Mouse (Mus musculus) G1E (cell line): ENCODE results near the gene Tmprss4.

ENCODE experiments used
- CTCF ChIP-seq: IDR thresholded peaks from 2 replicates; pipeline ENCODE4 v1.5.1; 2012; ENCODE audit warnings: low read depth, low read length, inconsistent platforms, mixed read lengths
- GATA1 ChIP-seq: IDR thresholded peaks from 2 replicates; pipeline ENCODE4 v1.6.1; 2012; ENCODE audit warnings: borderline replicate concordance, low read length, inconsistent platforms, mixed read lengths
- GATA2 ChIP-seq: IDR thresholded peaks from 2 replicates; pipeline ENCODE4 v1.6.1; 2012; ENCODE audit warnings: low read depth, low read length, inconsistent platforms, borderline replicate concordance
- POLR2AphosphoS5 ChIP-seq: IDR thresholded peaks from 2 replicates; pipeline ENCODE4 v1.6.1; 2012; ENCODE audit warnings: low read depth, low read length, inconsistent platforms; ENCODE audit not compliant: insufficient replicate concordance
- TAL1 ChIP-seq: conservative IDR thresholded peaks from 2 replicates; pipeline ENCODE4 v1.6.1; 2012; ENCODE audit warnings: low read depth, low read length, inconsistent platforms, mixed read lengths

GRCm38 (mm10) chr9:45167903-45168302 lies 36.0 kb downstream of the Tmprss4 start:
- TF ChIP-seq CTCF (no peak), GATA2 (no peak), GATA1 (no peak), POLR2AphosphoS5 (no peak), TAL1 (no peak)
